In genomic region chr3:51225979-51226378, GRCm38 (mm10) we compare ENCODE assay signal across 9 mouse cellular contexts. TPM values are rescaled to one million over a fixed set of nuclear protein-coding genes. Genes with fewer than 3 reads are reported as not detected.
DNase-seq lines count a peak whose midpoint lies in the region; ATAC-seq and TF ChIP-seq lines count a peak whose summit lies in the region.
"Had no signal": no experiment of that assay in that cellular context is flagged by ENCODE, and none has a peak within 500 bp of the region (broad histone marks: within the 10 kb centered on the region; RNA-seq: fewer than 3 reads in every experiment).

No protein-coding gene starts in this region.

- in situ Hi-C loops in ES-E14 (cut with MboI; ENCODE audit: low sequenced_read_pairs in 2 of 2, unreplicated experiment in 2 of 2): no loop called here

- no peaks in the 10 kb centered on the region for H3K36me3 ChIP-seq in heart, embryonic 12.5 days
- peaks cover 9% of the 10 kb centered on the region for H3K36me3 ChIP-seq in ES-E14 (ENCODE audit: control insufficient read depth, insufficient read depth, low read length, poor library complexity, severe bottlenecking)
- H3K36me3 ChIP-seq in hindbrain, embryonic 12.5 days: no peaks in the 10 kb centered on the region
- H3K36me3 ChIP-seq in midbrain, embryonic 12.5 days: no peaks in the 10 kb centered on the region

- DNase-seq in heart, adult 11 months: no peak
- DNase-seq in ES-E14 (ENCODE audit: low read depth, low spot score) (no peak), MN1 (ENCODE audit: low spot score) (no peak)
- no peak for DNase-seq in embryo, embryonic 10 days (ENCODE audit: low spot score)
- no peak for DNase-seq in urinary bladder, postnatal 4 days (ENCODE audit: low spot score in 2 of 2)
- DNase-seq: cerebellum, adult 11 months had no signal

- no peaks in the 10 kb centered on the region for H3K27me3 ChIP-seq in heart, embryonic 12.5 days (replicated peaks)
- H3K27me3 ChIP-seq in hindbrain, embryonic 12.5 days: no peaks in the 10 kb centered on the region
- peaks cover 8% of the 10 kb centered on the region; the same call in 1 of the 2 replicates for H3K27me3 ChIP-seq in midbrain, embryonic 12.5 days

- no peak overlapping the region for H3K9ac ChIP-seq in heart, embryonic 12.5 days
- peak overlapping the region; percentile 75 for H3K9ac ChIP-seq in ES-E14 (ENCODE audit: insufficient read depth, low read depth, low read length, poor library complexity, severe bottlenecking)
- no peak overlapping the region; the same call in 1 of the 2 replicates for H3K9ac ChIP-seq in hindbrain, embryonic 12.5 days
- no peak overlapping the region for H3K9ac ChIP-seq in midbrain, embryonic 12.5 days (replicated peaks)

- H3K4me2 ChIP-seq in heart, embryonic 12.5 days: peak overlapping the region; percentile 42
- H3K4me2 ChIP-seq in hindbrain, embryonic 12.5 days (replicated peaks): peak overlapping the region; percentile 72
- peak overlapping the region; percentile 78 for H3K4me2 ChIP-seq in midbrain, embryonic 12.5 days (replicated peaks)

- H3K9me3 ChIP-seq in heart, embryonic 12.5 days (replicated peaks): no peaks in the 10 kb centered on the region
- H3K9me3 ChIP-seq in ES-E14 (ENCODE audit: control insufficient read depth, insufficient read depth, low read depth, low read length): no peaks in the 10 kb centered on the region
- no peaks in the 10 kb centered on the region for H3K9me3 ChIP-seq in hindbrain, embryonic 12.5 days (replicated peaks)
- H3K9me3 ChIP-seq in midbrain, embryonic 12.5 days: no peaks in the 10 kb centered on the region

- H3K4me1 ChIP-seq in heart, embryonic 12.5 days (replicated peaks): peaks cover 54% of the 10 kb centered on the region
- peaks cover 7 to 19% of the 10 kb centered on the region in 2 experiments for H3K4me1 ChIP-seq in ES-E14 (ENCODE audit: control insufficient read depth in 2 of 2, insufficient read depth in 2 of 2, low read length in 2 of 2, poor library complexity in 1 of 2)
- H3K4me1 ChIP-seq in hindbrain, embryonic 12.5 days: peaks cover 24% of the 10 kb centered on the region
- H3K4me1 ChIP-seq in midbrain, embryonic 12.5 days: peaks cover 20% of the 10 kb centered on the region

- ATAC-seq in heart, embryonic 12.5 days (ENCODE audit: insufficient number of reproducible peaks, low FRiP score): no peak
- ATAC-seq in hindbrain, embryonic 12.5 days (ENCODE audit: low FRiP score): no peak
- ATAC-seq in midbrain, embryonic 12.5 days (ENCODE audit: low FRiP score, low read depth): no peak

- 87% methylated on average over 10 of the region's 10 CpGs for WGBS in heart, embryonic 12.5 days
- WGBS in hindbrain, embryonic 12.5 days: 96% methylated on average over 10 of the region's 10 CpGs
- 93% methylated on average over 10 of the region's 10 CpGs for WGBS in midbrain, embryonic 12.5 days

- peak overlapping the region; percentile 73; the same call in 1 of the 2 replicates for H3K4me3 ChIP-seq in heart, embryonic 12.5 days
- H3K4me3 ChIP-seq in ES-E14 (ENCODE audit: insufficient read depth in 1 of 2, low read depth in 1 of 2, low read length in 2 of 2, poor library complexity in 1 of 2, severe bottlenecking in 1 of 2): peak overlapping the region; percentile 86 to 94
- H3K4me3 ChIP-seq in hindbrain, embryonic 12.5 days: peak overlapping the region; percentile 91
- H3K4me3 ChIP-seq in midbrain, embryonic 12.5 days: peak overlapping the region; percentile 91

- no peak overlapping the region for H3K27ac ChIP-seq in heart, embryonic 12.5 days (ENCODE audit: poor library complexity, severe bottlenecking)
- peak overlapping the region; percentile 30; the same call in 1 of the 2 replicates for H3K27ac ChIP-seq in ES-E14 (ENCODE audit: insufficient read depth, low read depth, low read length, poor library complexity, severe bottlenecking)
- no peak overlapping the region for H3K27ac ChIP-seq in hindbrain, embryonic 12.5 days
- H3K27ac ChIP-seq in midbrain, embryonic 12.5 days (replicated peaks): no peak overlapping the region

TF ChIP-seq in ES-E14, 5 proteins besides CTCF, POLR2A, EP300 and RAD21:
- TF ChIP-seq ZNF384 (IDR thresholded peaks at IDR 0.05; ENCODE audit: low read depth, low read length): no peak
- no peak for TF ChIP-seq MAFK (IDR thresholded peaks at IDR 0.05; ENCODE audit: insufficient read depth, low read depth, low read length)
- no peak for TF ChIP-seq HCFC1 (IDR thresholded peaks at IDR 0.05; ENCODE audit: borderline replicate concordance, insufficient read depth, low read length)
- no peak for TF ChIP-seq ZC3H11A (IDR thresholded peaks at IDR 0.05; ENCODE audit: borderline replicate concordance, low read depth, low read length)
- TF ChIP-seq CHD2 (IDR thresholded peaks at IDR 0.05; ENCODE audit: low read depth, low read length): no peak

RNA-seq across cellular contexts. Expression of gene Noct, which starts 1.7 kb away (rescaled TPM):
- 12.4 and 14.0 TPM in 2 replicates for polyA plus RNA-seq in heart, embryonic 12.5 days (2016; fragmentation: Nextera tagmentation; extraction: Ambion mirVana)
- total RNA-seq in ES-E14 (2012; rRNA removed): 39.3 and 53.4 TPM in 2 replicates
- polyA plus RNA-seq in hindbrain, embryonic 12.5 days (2016; fragmentation: Nextera tagmentation; extraction: Ambion mirVana): 18.5 and 19.3 TPM in 2 replicates
- polyA plus RNA-seq in midbrain, embryonic 12.5 days (2016; fragmentation: Nextera tagmentation; extraction: Ambion mirVana): 15.4 and 16.0 TPM in 2 replicates
